Mouse (Mus musculus): Measurements from ENCODE around the gene Wipf3. TPM values are rescaled to one million over a fixed set of nuclear protein-coding genes. Genes with fewer than 3 reads are reported as not detected.

Gene Wipf3
- total and polyA plus RNA-seq, 2 experiments from 2014 or later = 2.4 to 6.5 TPM

GRCm38 (mm10) chr6:54507002-54507401 is 77.6 kb downstream of the Wipf3 start:
- Histone ChIP-seq H3K27me3 (ENCODE audit: insufficient read depth, low read length) (no peaks in the 10 kb centered on the region), H3K9ac (no peak overlapping the region), H3K4me1 (ENCODE audit: insufficient read depth) (peaks cover 4% of the 10 kb centered on the region; the same call in 1 of the 2 replicates), H3K36me3 (ENCODE audit: insufficient read depth) (peaks cover 52% of the 10 kb centered on the region), H3K4me2 (ENCODE audit: low read depth) (no peak overlapping the region), H3K27ac (ENCODE audit: low read depth, low read length) (no peak overlapping the region), H3K4me3 (ENCODE audit: low read depth, low read length) (no peak overlapping the region), H3K9me3 (ENCODE audit: low read length) (no peaks in the 10 kb centered on the region)
- 37% methylated on average over 8 of the region's 8 CpGs for WGBS
- DNase-seq (peak; percentile 80), ATAC-seq (peak; percentile 54; the same call in 1 of the 2 replicates)
- peak; percentile 87 for TF ChIP-seq CTCF (IDR thresholded peaks at IDR 0.05; ENCODE audit: low read depth)

DNA sequence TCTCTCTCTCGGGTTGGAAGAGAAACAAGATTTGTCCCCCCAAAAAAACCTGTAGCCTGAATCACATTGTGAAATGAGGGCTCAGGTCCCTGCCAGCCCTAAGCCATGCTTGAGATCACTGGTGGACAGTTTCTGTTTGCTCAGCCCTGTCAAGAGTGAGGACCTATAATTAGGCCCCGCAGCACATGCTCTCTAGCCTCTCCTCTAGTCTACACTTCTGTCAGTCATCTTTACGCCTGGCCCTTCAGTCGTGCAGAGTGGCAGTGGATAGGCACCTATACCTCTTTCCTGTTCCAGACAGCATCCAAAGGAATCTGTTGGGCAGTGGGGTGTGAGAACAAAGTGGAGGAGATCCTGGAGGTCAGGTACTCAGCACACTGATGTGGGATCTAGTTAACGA is 78.4 kb downstream of the Wipf3 start:
- H3K27ac ChIP-seq (ENCODE audit: low read depth, low read length) = peak overlapping the region; percentile 45; the same call in 1 of the 2 replicates
- DNase-seq = no peak
- H3K9me3 ChIP-seq (ENCODE audit: low read length) = no peaks in the 10 kb centered on the region
- no peak for TF ChIP-seq CTCF (IDR thresholded peaks at IDR 0.05; ENCODE audit: low read depth)
- no peak overlapping the region; the same call in 1 of the 2 replicates for H3K9ac ChIP-seq
- peaks cover 4% of the 10 kb centered on the region; the same call in 1 of the 2 replicates for H3K4me1 ChIP-seq (ENCODE audit: insufficient read depth)
- no peaks in the 10 kb centered on the region for H3K27me3 ChIP-seq (ENCODE audit: insufficient read depth, low read length)
- no peak overlapping the region for H3K4me3 ChIP-seq (ENCODE audit: low read depth, low read length)
- peaks cover 43% of the 10 kb centered on the region for H3K36me3 ChIP-seq (ENCODE audit: insufficient read depth)
- peak; percentile 2; the same call in 1 of the 2 replicates for ATAC-seq
- WGBS = 33% methylated on average over 5 of the region's 5 CpGs
- H3K4me2 ChIP-seq (ENCODE audit: low read depth) = no peak overlapping the region

DNA sequence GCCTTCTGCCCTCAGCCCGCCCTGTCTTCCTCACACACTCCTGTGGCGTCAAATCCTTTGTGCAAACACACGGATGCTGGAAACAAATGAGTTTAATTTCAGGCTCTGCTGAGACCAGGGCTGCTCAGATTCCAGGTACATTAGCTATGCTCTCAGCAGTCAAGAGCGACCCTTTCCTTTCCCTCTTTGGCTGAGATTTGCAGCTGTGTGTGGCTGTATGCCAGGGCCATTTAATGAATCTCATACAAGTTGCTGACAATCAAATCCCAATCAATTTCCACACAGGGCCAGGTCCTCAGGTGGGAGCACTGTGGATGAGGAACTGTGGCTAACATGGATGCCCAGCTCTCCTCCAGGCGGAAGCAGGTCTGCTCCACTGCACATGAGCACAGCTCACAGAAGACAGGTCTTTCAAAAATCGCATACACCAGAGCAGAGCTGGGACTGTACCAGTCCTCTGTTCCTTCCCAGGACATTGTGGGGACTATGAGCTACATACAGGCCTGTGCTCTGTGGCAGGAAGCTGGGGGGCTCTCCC is 78.9 kb downstream of the Wipf3 start:
- 19% methylated on average over 6 of the region's 6 CpGs for WGBS
- Histone ChIP-seq H3K4me2 (ENCODE audit: low read depth) (no peak overlapping the region), H3K4me3 (ENCODE audit: low read depth, low read length) (no peak overlapping the region), H3K27me3 (ENCODE audit: insufficient read depth, low read length) (no peaks in the 10 kb centered on the region), H3K27ac (ENCODE audit: low read depth, low read length) (peak overlapping the region; percentile 66), H3K9ac (no peak overlapping the region; the same call in 1 of the 2 replicates), H3K36me3 (ENCODE audit: insufficient read depth) (peaks cover 46% of the 10 kb centered on the region), H3K4me1 (ENCODE audit: insufficient read depth) (peaks cover 4% of the 10 kb centered on the region; the same call in 1 of the 2 replicates), H3K9me3 (ENCODE audit: low read length) (no peaks in the 10 kb centered on the region)
- no peak for TF ChIP-seq CTCF (IDR thresholded peaks at IDR 0.05; ENCODE audit: low read depth)
- ATAC-seq = peak; percentile 50
- peak; percentile 37 for DNase-seq

DNA sequence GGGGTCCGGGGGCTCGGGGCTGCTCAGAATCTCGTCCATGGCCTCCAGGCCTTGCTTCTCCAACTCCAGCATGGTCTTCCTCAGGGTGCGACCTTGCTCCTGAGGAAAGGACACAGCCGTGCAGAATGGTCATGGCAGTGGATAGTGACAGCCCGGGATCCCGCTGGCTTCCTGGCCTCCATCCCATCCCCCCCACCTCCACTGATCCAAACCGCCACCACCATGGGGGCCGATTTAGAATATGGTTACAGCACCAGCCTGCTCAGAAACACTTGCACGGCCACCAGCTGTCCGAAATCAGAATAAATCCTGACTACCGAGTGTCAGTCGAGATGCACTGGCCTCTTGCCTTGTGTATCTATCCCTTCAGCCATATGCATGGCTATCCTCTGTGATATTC is 79.9 kb downstream of the Wipf3 start:
- ATAC-seq = no peak
- WGBS = 91% methylated on average over 13 of the region's 13 CpGs
- no peak for DNase-seq

GRCm38 (mm10) chr6:54512256-54512655 is 82.9 kb downstream of the Wipf3 start:
- TF ChIP-seq CTCF (IDR thresholded peaks at IDR 0.05; ENCODE audit: low read depth) = no peak
- no peak overlapping the region for H3K4me3 ChIP-seq (ENCODE audit: low read depth, low read length)
- 77% methylated on average over 2 of the region's 2 CpGs for WGBS
- no peak for DNase-seq
- peaks cover 64% of the 10 kb centered on the region for H3K36me3 ChIP-seq (ENCODE audit: insufficient read depth)
- no peak for ATAC-seq
- H3K27ac ChIP-seq (ENCODE audit: low read depth, low read length) = no peak overlapping the region
- no peak overlapping the region for H3K9ac ChIP-seq
- H3K9me3 ChIP-seq (ENCODE audit: low read length) = no peaks in the 10 kb centered on the region
- peaks cover 4% of the 10 kb centered on the region; the same call in 1 of the 2 replicates for H3K4me1 ChIP-seq (ENCODE audit: insufficient read depth)
- H3K27me3 ChIP-seq (ENCODE audit: insufficient read depth, low read length) = no peaks in the 10 kb centered on the region
- no peak overlapping the region for H3K4me2 ChIP-seq (ENCODE audit: low read depth)

More for the DNA sequence above, 79.9 kb downstream of the Wipf3 start:
- Histone ChIP-seq H3K4me2 (ENCODE audit: low read depth) (no peak overlapping the region), H3K9me3 (ENCODE audit: low read length) (no peaks in the 10 kb centered on the region), H3K4me3 (ENCODE audit: low read depth, low read length) (no peak overlapping the region), H3K9ac (no peak overlapping the region), H3K36me3 (ENCODE audit: insufficient read depth) (peaks cover 55% of the 10 kb centered on the region), H3K4me1 (ENCODE audit: insufficient read depth) (peaks cover 4% of the 10 kb centered on the region; the same call in 1 of the 2 replicates), H3K27ac (ENCODE audit: low read depth, low read length) (no peak overlapping the region), H3K27me3 (ENCODE audit: insufficient read depth, low read length) (no peaks in the 10 kb centered on the region)
- TF ChIP-seq CTCF (IDR thresholded peaks at IDR 0.05; ENCODE audit: low read depth) = no peak

GRCm38 (mm10) chr6:54516512-54517134 is 87.2 kb downstream of the Wipf3 start:
- H3K4me1 ChIP-seq (ENCODE audit: insufficient read depth) = no peaks in the 10 kb centered on the region
- 94% methylated on average over 2 of the region's 2 CpGs for WGBS
- H3K27ac ChIP-seq (ENCODE audit: low read depth, low read length) = no peak overlapping the region
- H3K4me3 ChIP-seq (ENCODE audit: low read depth, low read length) = no peak overlapping the region
- no peaks in the 10 kb centered on the region for H3K9me3 ChIP-seq (ENCODE audit: low read length)
- no peak overlapping the region for H3K4me2 ChIP-seq (ENCODE audit: low read depth)
- H3K9ac ChIP-seq = no peak overlapping the region
- peaks cover 70% of the 10 kb centered on the region for H3K36me3 ChIP-seq (ENCODE audit: insufficient read depth)
- DNase-seq (no peak), ATAC-seq (no peak)
- H3K27me3 ChIP-seq (ENCODE audit: insufficient read depth, low read length) = no peaks in the 10 kb centered on the region
- no peak for TF ChIP-seq CTCF (IDR thresholded peaks at IDR 0.05; ENCODE audit: low read depth)

GRCm38 (mm10) chr6:54518758-54519157 is 89.4 kb downstream of the Wipf3 start:
- Histone ChIP-seq H3K9me3 (ENCODE audit: low read length) (no peaks in the 10 kb centered on the region), H3K4me3 (ENCODE audit: low read depth, low read length) (no peak overlapping the region), H3K27me3 (ENCODE audit: insufficient read depth, low read length) (no peaks in the 10 kb centered on the region), H3K4me2 (ENCODE audit: low read depth) (no peak overlapping the region), H3K4me1 (ENCODE audit: insufficient read depth) (no peaks in the 10 kb centered on the region), H3K9ac (no peak overlapping the region), H3K27ac (ENCODE audit: low read depth, low read length) (no peak overlapping the region), H3K36me3 (ENCODE audit: insufficient read depth) (peaks cover 77% of the 10 kb centered on the region)
- no peak for TF ChIP-seq CTCF (IDR thresholded peaks at IDR 0.05; ENCODE audit: low read depth)
- WGBS = 67% methylated on average over 5 of the region's 5 CpGs
- ATAC-seq = no peak
- DNase-seq = no peak

Measured in forebrain, postnatal 0 days (tissue).